9 mouse cellular contexts compared by ENCODE assay signal in genomic region chr6:121556481-121556880, GRCm38 (mm10).
DNase-seq lines count a peak whose midpoint lies in the region; ATAC-seq and TF ChIP-seq lines count a peak whose summit lies in the region.
"Had no signal": no experiment of that assay in that cellular context is flagged by ENCODE, and none has a peak within 500 bp of the region (broad histone marks: within the 10 kb centered on the region; RNA-seq: fewer than 3 reads in every experiment).

No protein-coding gene starts in this region.

- ATAC-seq in hindbrain, embryonic 11.5 days (ENCODE audit: low FRiP score): no peak
- no peak for ATAC-seq in hindbrain, embryonic 13.5 days (ENCODE audit: low FRiP score)
- ATAC-seq in neural tube, embryonic 11.5 days (ENCODE audit: insufficient read depth, low FRiP score, low TSS enrichment): no peak

- H3K27ac ChIP-seq in hindbrain, embryonic 11.5 days (ENCODE audit: low read depth, low read length): no peak overlapping the region
- H3K27ac ChIP-seq in hindbrain, embryonic 13.5 days: no peak overlapping the region
- no peak overlapping the region for H3K27ac ChIP-seq in thymus, adult 2 months (ENCODE audit: control insufficient read depth, insufficient read depth, low read length)
- H3K27ac ChIP-seq in neural tube, embryonic 11.5 days (ENCODE audit: low read depth, low read length): no peak overlapping the region

- H3K9ac ChIP-seq in hindbrain, embryonic 11.5 days (ENCODE audit: low read depth, low read length): no peak overlapping the region
- H3K9ac ChIP-seq in hindbrain, embryonic 13.5 days: no peak overlapping the region
- no peak overlapping the region for H3K9ac ChIP-seq in neural tube, embryonic 11.5 days (ENCODE audit: low read length)

- H3K36me3 ChIP-seq in hindbrain, embryonic 11.5 days (ENCODE audit: control insufficient read depth, insufficient read depth, low read length): no peaks in the 10 kb centered on the region
- H3K36me3 ChIP-seq in hindbrain, embryonic 13.5 days: no peaks in the 10 kb centered on the region
- H3K36me3 ChIP-seq in thymus, adult 2 months (ENCODE audit: control insufficient read depth, insufficient read depth, low read length): no peaks in the 10 kb centered on the region
- H3K36me3 ChIP-seq in neural tube, embryonic 11.5 days (ENCODE audit: control insufficient read depth, insufficient read depth, low read length): no peaks in the 10 kb centered on the region

- no peak for TF ChIP-seq POLR2A in thymus, adult 2 months (IDR thresholded peaks at IDR 0.05; ENCODE audit: control insufficient read depth, extremely low read depth, insufficient read depth, low read length, poor library complexity)

- H3K4me2 ChIP-seq in hindbrain, embryonic 11.5 days (replicated peaks; ENCODE audit: low read depth, low read length): no peak overlapping the region
- no peak overlapping the region for H3K4me2 ChIP-seq in hindbrain, embryonic 13.5 days
- no peak overlapping the region for H3K4me2 ChIP-seq in neural tube, embryonic 11.5 days (ENCODE audit: low read depth)

- intact Hi-C loops in left cerebral cortex, postnatal 4 days (cut with DNase I): no loop called here

- 2% methylated on average over 3 of the region's 3 CpGs for WGBS in hindbrain, embryonic 11.5 days
- 3% methylated on average over 3 of the region's 3 CpGs for WGBS in hindbrain, embryonic 13.5 days
- 14% methylated on average over 3 of the region's 3 CpGs for WGBS in thymus, adult 2 months
- WGBS in neural tube, embryonic 11.5 days: 4% methylated on average over 3 of the region's 3 CpGs

- peak; percentile 71 for DNase-seq in hindbrain, embryonic 11.5 days (ENCODE audit: low spot score)
- DNase-seq in thymus, postnatal 14 days: peak; percentile 6
- DNase-seq in thymus, adult 2 months: no peak
- DNase-seq in embryo, embryonic 11.5 days (ENCODE audit: low read depth, low spot score): peak; percentile 26
- peak; percentile 59 for DNase-seq in neural tube, embryonic 11.5 days (ENCODE audit: low spot score)
- DNase-seq in gastrocnemius, postnatal 4 days (ENCODE audit: low spot score in 2 of 2): no peak
- DNase-seq in left cerebral cortex, postnatal 4 days: no peak

- H3K4me3 ChIP-seq in hindbrain, embryonic 11.5 days (ENCODE audit: low read depth, low read length): no peak overlapping the region
- H3K4me3 ChIP-seq in hindbrain, embryonic 13.5 days: no peak overlapping the region
- no peak overlapping the region for H3K4me3 ChIP-seq in thymus, adult 2 months (ENCODE audit: control insufficient read depth, insufficient read depth, low read length)
- no peak overlapping the region for H3K4me3 ChIP-seq in neural tube, embryonic 11.5 days (ENCODE audit: low read depth, low read length)
- H3K4me3 ChIP-seq: megakaryocyte, embryonic 14.5 days had no signal

- H3K4me1 ChIP-seq in hindbrain, embryonic 11.5 days (replicated peaks; ENCODE audit: control insufficient read depth, insufficient read depth, low read length): no peaks in the 10 kb centered on the region
- 0 out of 2 replicates have a peak, but pooled peaks cover 3% of the 10 kb centered on the region for H3K4me1 ChIP-seq in hindbrain, embryonic 13.5 days (replicated peaks)
- H3K4me1 ChIP-seq in thymus, adult 2 months (replicated peaks; ENCODE audit: control insufficient read depth, insufficient read depth, low read length): no peaks in the 10 kb centered on the region
- H3K4me1 ChIP-seq in neural tube, embryonic 11.5 days (ENCODE audit: control insufficient read depth, insufficient read depth, low read length): no peaks in the 10 kb centered on the region
- H3K4me1 ChIP-seq: megakaryocyte, embryonic 14.5 days had no signal

- H3K27me3 ChIP-seq in hindbrain, embryonic 11.5 days (ENCODE audit: control insufficient read depth, insufficient read depth, low read length): no peaks in the 10 kb centered on the region
- H3K27me3 ChIP-seq in hindbrain, embryonic 13.5 days: no peaks in the 10 kb centered on the region
- H3K27me3 ChIP-seq in thymus, adult 2 months (ENCODE audit: control insufficient read depth, insufficient read depth, low read length): no peaks in the 10 kb centered on the region
- H3K27me3 ChIP-seq in neural tube, embryonic 11.5 days (ENCODE audit: control insufficient read depth, insufficient read depth, low read length): no peaks in the 10 kb centered on the region
- H3K27me3 ChIP-seq: megakaryocyte, embryonic 14.5 days had no signal

- no peak for TF ChIP-seq CTCF in thymus, adult 2 months (IDR thresholded peaks at IDR 0.05; ENCODE audit: borderline replicate concordance, control insufficient read depth, extremely low read depth, insufficient read depth, low read length, poor library complexity)

- H3K9me3 ChIP-seq in hindbrain, embryonic 11.5 days (ENCODE audit: control insufficient read depth, low read length): no peaks in the 10 kb centered on the region
- H3K9me3 ChIP-seq in hindbrain, embryonic 13.5 days: no peaks in the 10 kb centered on the region
- H3K9me3 ChIP-seq in neural tube, embryonic 11.5 days (ENCODE audit: control insufficient read depth, low read length): no peaks in the 10 kb centered on the region
- H3K9me3 ChIP-seq: megakaryocyte, embryonic 14.5 days had no signal

Comparison
In these comparisons a context has a peak if more than half of its experiments do, and no peak if none do; other contexts are left out.
1. DNase-seq: peak in hindbrain, embryonic 11.5 days (single experiment), thymus, postnatal 14 days (single experiment), embryo, embryonic 11.5 days (single experiment) and neural tube, embryonic 11.5 days (single experiment); none in thymus, adult 2 months (single experiment), gastrocnemius, postnatal 4 days (0 of 2) and left cerebral cortex, postnatal 4 days (single experiment).